Mouse (Mus musculus): ENCODE data around the gene Uhrf1bp1l.
"Not testable (repeated sequence)": the region's sequence is repeated elsewhere in the genome, so short reads cannot be mapped to it uniquely, and the experiment has no call there.

Gene Uhrf1bp1l

DNA sequence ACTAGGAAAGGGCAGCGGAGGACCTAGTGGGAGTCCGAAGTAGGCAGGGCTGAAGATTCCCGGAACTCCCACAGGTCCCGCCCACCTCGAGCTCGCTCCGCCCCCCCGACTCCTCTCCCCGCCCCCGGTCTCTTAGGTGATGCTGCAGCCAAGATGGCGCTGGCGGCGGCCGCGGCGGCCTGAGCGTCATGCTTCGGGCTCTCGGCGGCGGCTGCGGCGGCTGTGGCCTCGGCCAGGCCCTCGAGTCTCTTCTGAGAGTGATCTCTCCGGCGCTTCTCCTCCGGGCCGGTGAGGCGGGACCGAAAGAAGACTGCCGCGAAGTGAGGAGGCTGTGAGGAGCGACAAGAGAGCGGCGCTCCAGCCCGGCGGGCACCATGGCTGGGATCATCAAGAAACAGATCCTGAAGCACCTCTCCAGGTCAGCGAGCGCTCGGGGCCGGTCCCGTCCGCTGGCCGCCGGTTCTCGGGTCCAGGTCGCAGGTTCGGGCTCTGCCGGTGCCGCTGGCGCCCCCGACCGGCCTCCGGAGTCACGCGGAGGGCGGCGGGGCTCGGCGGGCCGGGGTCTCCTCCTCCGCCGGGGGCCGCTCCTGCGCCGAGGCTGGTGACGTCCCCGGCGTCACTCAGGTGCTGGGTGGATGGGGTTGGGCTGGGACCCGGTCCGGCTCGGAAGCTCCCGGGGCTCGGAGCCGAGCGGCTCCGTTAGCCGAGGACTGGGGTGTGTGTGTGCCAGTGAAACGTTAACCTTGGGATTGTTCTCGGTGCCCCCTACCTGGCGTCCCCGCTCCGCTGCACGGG, at the start of gene Uhrf1bp1l:
Gene Uhrf1bp1l, plus strand, starts transcription at position 121 of the 795 bp plus-strand sequence.
- peak; percentile 83 to 87 for DNase-seq (ENCODE audit: low spot score in 2 of 2)

DNA sequence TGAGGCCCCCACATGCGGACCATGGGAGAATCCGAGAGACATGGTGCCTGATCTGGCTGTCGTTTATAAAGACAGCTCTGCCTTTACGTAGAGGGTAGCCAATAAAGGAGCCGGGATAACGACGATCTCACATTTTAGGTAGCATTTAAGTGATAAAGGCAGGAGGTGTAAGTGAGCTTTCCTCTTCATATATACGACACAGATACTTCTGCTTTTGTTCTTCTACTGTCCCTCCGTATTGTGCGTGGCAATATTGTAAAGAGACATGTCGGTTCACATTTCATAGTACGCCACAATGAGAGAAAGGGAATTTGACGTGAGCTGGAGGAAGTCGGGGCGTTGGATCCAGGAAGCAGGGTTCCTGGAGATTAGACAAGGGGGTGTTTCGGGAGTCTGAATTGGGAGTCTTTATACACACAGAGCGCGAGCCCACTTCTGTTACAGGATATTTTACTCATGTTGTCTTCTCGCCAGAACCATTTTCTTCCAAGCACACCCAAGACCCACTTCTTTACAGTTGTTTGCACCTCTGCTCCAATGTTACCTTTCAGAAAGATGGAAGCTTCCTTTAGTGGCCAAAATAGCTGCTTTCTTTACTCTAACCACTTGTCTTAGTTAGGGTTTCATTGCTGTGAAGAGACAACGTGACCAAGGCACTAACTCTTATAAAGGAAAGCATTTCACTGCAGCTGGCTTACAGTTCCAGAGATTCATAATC, 49.4 kb upstream of the Uhrf1bp1l start:
- no peak for DNase-seq (ENCODE audit: low spot score in 2 of 2)

DNA sequence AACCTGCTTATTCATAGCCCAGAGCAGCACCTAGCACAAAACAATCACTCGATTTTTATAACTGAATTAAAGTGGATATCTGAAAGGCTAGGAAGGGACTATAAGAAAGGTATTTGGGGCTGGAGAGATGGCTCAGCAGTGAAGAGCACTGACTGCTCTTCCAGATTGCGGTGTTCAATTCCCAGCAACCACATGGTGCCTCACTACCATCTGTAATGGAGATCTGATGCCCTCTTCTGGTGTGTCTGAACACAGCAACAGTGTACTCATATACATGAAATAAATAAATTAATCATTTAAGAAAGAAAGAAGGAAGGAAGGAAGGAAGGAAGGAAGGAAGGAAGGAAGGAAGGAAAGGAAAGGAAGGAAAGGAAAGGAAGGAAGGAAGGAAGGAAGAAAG, 48.5 kb upstream of the Uhrf1bp1l start:
- not testable (repeated sequence) for DNase-seq (ENCODE audit: low spot score in 2 of 2)

DNA sequence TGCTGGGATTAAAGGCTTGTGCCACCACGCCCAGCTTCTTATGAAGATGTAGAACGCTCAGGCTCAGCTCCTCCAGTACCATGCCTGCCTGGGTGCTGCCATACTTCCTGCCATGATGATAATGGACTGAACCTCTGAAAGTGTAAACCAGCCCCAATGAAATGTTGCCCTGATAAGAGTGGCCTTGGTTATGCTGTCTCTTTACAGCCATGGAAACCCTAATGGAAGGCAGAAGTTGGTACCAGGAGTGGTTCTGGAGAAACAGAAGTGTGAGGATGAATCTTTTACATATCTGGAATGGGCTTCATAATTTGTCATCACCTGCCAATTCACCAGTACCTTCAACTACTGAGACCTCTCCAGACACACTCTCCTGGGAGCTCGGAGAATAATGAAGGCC, 46.8 kb upstream of the Uhrf1bp1l start:
- no peak for DNase-seq (ENCODE audit: low spot score in 2 of 2)

DNA sequence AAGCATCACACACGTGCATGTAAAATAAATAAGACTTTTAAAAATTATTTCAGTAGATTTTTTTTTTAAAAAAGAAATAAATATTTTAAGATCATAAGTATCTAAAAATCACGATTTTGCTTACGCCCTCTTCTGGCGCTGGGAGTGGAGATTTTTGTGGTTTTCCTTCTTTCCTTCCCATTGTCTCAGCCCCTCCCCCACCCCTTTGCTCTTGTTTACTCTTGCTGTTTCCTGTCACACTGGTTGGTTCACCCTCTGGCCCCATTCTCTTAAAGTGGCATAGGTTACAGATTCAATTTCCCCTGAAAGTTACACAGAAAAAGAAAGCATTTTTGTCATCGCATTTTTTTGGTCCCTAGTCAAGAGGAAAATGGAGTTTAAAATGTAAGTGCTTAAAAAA, 41.7 kb upstream of the Uhrf1bp1l start:
- DNase-seq (ENCODE audit: low spot score in 2 of 2) = no peak

DNA sequence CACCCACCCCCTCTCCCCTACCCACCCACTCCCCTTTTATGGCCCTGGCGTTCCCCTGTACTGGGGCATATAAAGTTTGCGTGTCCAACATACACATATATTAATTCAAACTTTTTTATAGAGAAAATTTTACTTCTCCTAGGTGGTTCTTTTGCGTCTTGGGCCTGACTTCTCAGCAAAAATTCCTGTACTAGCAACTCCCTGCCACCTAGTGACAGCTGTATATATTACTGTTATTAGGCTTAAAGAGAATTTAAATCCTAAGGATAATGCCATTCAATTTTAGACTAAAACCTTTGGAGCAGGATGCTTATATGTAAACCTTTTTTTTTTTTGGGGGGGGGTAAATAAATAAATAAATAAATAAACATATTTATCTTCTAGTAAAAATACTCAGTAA, 37.4 kb upstream of the Uhrf1bp1l start:
- no peak for DNase-seq (ENCODE audit: low spot score in 2 of 2)

DNA sequence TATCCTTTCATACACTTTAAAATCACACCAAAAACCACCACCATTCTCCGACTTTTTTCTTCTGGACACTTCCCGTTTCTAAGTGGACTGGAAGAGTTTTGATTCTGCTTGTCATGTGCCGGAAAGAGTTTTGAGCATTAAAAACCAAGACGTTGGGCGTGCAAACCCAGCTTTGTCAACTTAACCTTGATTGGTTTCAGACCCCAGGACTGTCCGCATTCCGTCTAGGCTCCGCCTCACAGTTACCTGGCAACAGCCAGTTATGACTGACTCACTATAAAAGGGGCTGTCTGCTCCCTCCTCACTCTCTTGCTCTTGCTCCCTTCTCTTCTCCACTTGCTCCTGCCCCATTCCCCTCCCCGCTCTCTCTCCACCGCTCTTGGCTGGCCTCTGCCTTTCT, 36.1 kb upstream of the Uhrf1bp1l start:
- DNase-seq (ENCODE audit: low spot score in 2 of 2) = no peak

DNA sequence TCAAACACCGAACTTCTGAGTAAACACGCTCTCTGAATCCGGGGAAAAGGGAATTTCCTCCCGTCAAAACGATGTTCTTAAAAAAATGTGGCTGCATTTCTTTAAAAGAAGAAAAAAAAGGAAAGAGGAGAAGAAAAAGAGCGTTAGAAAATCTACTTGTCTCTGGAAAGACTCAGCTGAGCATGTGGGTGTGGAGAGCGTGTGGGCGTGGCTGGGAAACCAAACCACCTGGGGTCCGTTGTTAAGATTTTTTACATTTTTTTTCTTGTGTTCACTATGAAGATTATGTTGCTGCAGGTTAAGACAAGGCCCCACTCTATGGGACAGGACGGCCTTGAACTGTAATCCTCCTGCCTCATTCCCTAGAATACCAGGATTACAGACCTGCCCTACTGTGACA, 29.9 kb upstream of the Uhrf1bp1l start:
- peak; percentile 8 to 40 for DNase-seq (ENCODE audit: low spot score in 2 of 2)

DNA sequence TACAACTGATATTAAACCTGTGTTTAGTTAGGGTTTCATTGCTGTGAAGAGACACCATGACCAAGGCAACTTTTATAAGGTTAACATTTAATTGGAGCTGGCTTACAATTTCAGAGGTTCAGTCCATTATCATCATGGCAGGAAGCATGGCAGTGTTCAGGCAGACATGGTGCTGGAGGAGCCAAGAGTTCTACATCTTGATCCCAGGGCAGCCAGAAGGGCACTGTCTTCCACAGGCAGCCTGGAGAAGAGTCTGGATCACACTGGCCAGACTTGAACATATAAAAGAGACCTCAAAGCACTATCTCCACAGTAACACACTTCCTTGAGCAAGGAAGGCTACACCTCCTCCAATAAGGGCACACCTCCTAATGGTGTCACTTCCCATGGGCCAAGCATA, 24.5 kb upstream of the Uhrf1bp1l start:
- DNase-seq (ENCODE audit: low spot score in 2 of 2) = no peak

DNA sequence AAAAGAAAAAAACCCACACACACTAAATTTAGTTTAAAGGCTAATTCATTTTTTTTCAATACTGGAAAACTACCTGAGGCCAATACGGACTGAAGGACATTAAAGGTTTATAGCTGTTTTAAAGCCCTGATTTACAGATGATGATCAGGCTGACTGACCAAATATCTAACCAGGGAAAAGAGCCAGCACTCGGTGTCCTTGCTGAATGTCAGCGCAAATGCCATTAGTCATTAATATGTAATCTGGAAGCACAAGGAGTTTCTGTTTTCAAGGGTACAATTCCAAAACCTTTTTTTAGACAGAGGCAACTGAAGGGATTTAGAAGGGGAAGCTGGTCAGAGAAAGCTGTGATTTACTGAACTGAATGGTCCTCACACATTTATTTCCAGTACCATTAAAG, 24.0 kb upstream of the Uhrf1bp1l start:
- DNase-seq (ENCODE audit: low spot score in 2 of 2) = no peak

DNA sequence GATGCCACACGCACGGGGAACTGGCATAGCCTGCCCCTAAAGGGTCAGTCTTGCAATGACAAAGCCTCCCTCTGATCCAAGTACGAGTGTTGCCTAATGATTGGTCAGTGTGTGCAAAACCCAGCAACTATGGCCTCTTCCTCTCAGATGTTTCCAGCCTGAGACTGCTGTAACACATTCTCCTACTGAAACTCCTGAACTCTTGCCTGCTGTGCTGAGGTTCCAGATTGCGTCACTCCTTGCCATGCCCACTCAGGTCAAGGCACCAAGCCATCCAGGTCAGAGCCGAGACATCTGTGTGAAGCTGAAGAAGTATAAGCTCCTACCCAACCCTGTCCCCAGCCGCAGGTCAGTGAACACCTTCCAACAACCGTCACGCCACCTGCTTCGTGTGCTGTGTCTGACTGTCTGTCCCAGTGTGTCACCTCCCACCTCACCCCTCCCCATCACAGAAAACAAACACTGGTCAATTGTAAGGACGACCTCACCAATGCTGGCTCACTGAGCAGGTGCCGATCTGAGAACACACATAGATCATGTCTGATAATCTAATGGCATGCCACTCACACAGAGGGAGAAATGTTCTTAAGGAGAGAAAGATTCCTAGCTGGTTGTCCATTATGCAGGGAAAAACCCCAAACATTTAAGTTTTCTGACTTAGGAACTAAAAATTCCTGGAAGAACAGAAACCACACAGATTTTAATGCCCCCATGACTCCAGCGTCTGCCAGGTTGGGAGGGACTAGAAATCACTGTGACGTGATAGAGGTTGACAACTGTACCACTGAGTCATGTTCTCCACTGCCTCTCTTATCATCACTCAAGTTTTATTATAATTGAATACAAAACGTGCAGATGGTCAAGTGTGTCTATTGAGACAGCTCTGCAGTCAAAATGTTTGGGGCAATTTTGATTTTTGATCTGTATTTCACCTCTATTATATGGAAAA, 22.3 kb upstream of the Uhrf1bp1l start:
- DNase-seq (ENCODE audit: low spot score in 2 of 2) = no peak

DNA sequence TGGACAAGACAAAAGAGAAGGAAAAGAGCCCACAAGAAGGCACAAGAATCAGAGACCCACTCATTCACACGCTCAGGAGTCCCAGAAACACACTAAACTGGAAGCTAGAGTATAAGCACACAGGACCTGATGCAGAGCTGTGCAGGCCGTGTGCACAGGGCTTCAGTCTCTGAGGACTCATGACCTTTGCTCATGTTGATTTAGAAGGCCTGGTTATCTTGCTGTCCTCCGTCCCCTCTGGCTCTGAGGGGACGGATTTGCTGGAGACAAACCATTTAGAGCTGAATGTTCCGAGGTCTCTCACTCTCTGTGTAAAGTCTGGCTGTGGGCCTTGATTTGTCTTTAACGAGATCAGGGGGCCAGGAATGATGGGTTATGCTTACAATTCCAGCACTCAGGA, 14.4 kb upstream of the Uhrf1bp1l start:
- DNase-seq (ENCODE audit: low spot score in 2 of 2) = no peak

DNA sequence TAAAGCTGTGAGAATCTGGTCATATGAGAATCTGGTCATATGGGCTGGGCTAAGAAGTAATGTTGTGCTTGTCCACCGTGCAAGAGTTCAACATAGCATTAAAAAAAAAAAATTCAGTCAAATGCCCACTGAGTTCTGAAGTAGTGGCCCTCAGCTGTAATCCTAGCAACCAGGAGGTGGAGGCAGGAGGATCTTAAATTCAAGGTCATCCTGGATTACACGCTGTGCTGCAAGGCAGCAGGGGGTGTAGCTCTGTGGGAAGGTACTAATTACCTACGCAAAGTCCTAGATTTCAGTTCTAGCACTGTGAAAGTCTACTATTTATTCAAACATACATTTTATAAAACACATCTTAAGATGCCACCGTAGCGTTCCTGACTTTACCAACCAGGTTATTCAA, 13.4 kb upstream of the Uhrf1bp1l start:
- DNase-seq (ENCODE audit: low spot score in 2 of 2) = no peak

DNA sequence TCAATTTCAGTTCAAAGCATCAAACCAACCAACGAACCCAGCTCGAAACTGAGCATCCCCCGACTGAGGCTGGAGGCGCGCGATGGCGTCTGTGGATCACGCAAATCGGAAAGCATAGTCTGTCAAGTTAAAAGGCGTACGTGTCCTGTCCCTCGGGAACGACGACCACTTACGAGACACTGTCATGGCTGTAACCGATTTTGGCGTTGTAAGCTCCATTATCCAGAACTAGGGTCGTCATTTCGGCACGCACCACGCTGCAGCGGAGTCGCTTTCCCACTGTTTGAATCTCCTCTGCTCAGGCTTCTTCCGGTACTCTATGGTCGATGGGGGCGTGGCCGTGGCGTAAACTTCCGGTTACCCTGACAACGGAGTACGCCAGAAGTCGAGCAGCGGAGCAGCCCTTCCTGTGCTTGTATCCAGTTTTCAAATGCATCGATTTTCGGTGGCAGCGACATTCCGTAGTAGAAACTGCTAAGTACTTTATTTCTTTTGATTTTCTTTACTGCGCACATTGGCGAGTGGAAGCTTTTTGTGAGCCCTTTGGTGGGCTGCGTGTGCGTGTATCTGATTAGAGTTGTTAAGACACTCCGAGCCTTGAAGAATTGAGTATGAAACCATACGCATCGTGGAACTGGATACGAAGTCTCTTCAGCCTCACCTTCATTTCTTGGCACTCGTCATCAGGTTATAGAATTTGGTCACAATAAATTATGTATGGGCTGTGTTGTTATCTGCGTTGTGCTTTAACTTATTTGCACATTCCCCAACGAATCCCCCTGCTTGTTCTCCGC, 12.6 kb upstream of the Uhrf1bp1l start, which contains the start of gene Actr6:
Gene Actr6, minus strand, starts transcription at position 295 of the 794 bp plus-strand sequence.
- DNase-seq (ENCODE audit: low spot score in 2 of 2) = peak; percentile 91 to 95

DNA sequence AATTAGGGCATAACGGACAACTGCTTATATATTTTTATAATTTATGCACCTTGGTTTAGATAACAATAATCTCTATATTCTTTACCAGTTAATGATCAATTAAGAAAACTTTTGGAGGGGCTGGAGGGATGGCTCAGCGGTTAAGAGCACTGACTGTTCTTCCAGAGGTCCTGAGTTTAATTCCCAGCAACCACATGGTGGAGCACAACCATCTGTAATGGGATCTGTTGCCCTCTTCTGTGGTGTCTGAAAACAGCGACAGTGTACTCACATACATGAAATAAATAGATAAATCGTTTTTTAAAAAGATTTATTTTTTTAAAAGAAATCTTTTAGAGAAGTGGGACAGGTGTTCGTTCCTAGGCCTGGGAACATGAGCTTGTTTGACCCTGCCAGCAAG, 7.7 kb upstream of the Uhrf1bp1l start:
- DNase-seq (ENCODE audit: low spot score in 2 of 2) = no peak

DNA sequence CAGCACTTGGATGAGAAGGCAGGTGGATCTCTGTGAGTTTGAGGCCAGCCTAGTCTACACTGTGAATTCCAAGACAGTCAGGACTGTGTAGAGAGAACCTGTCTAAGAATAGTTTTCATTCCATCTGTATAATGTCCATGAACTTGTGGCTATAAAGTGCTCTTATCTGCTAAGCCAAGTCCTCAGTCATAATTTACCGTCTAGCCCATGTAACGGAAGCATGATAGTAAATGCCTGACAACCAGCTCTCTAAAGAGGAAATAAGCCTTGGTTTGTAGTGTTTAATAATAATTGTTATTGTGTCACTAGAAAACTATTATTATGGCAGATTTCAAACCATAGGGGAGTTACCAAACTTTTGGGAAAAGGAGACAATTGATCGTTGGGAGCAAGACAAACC, 6.9 kb upstream of the Uhrf1bp1l start:
- DNase-seq (ENCODE audit: low spot score in 2 of 2) = no peak

DNA sequence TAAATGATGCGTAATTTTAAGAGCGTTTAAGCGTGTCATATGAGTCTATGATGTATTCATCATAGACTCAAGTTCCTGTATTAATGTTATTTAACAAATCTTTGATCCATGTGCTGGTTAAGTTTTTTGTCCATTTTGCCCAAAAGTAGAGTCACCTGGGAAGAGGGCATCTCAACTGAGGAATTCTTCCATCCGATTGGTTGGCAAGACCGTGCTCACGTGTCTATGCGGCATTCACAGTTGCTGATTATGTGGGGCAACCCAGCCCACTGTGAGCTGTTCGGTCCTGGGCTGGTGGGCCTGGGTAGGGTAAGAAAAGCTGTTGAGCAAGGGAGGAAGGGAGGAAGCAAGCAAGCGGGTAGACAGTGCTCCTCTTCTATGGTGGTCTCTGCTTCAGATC, 6.4 kb upstream of the Uhrf1bp1l start:
- no peak for DNase-seq (ENCODE audit: low spot score in 2 of 2)

DNA sequence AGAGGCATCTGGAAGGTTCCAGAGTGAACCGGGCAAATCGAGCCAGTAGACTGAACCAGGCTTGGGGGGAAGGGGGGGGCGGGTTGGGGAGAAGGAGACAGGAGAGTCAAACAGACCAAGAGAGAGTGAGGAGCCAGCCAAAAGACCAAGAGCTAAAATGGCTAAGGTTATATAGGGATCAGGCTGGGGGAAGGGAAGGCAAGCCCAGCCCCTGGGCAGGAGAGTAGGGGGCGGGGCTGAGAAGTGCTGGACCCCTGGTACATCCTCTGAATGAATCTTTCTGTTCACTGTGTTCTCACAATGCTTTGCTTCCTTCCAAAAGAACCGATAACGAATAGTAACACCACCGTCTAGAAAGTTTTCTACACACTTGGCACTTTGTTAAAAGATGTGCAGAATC, 5.1 kb upstream of the Uhrf1bp1l start:
- DNase-seq (ENCODE audit: low spot score in 2 of 2) = no peak

DNA sequence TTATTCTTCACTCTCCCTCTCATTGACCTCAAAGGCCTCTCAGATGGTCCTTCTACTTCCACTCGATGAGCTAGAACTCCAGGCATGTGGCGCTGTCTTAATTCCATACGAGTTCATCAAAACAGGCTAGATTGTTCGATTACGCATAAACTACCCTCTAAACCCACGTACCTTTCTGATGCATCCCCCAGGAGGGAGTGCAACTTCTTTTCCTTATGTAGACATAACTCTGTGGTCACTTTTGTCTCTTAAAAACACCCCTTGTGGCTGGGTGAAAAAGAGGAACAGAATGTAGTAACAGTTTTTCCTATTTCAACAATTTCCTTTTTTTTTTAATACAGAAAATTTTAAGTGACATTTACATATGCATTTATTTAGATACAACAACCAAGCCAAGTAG, 3.8 kb upstream of the Uhrf1bp1l start:
- no peak for DNase-seq (ENCODE audit: low spot score in 2 of 2)

DNA sequence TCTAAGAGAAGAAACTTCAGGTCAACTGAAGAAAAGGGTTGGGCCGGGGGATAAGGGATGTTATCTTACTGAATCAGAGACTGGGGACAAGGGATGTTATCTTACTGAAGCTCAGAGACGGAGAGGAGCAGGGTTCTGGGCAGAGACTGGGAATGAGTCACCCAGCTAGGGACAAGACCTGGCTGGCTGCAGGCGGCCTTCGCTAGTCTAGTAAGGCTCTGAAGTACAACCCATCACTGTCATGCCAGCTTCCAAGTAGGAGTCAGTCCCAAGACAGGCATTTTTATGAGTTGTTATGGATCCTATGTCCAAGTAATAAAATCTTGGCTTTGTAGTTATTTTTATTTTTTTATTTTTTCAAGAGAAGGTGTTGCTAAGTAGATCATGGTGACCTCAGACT, 1.5 kb upstream of the Uhrf1bp1l start:
- DNase-seq (ENCODE audit: low spot score in 2 of 2) = no peak

DNA sequence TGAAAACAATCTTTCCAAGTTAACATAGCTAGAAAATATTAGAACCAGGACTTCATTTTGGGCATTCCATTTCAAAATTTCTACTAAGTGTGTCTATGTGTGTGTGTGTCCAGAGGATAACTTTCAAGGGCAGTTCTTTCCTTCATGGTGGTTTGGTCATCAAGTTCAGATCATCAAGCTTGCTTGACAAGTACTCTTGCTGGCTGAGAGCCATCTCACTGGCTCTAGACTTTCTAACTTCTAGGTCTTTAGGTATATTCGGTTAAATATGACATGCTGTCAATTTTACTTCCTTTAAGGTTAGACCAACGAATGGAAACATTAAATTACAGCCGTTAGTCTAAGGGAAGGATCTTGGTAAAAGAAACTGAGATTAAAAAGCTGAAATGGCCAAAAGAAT, 450 bp upstream of the Uhrf1bp1l start:
- no peak for DNase-seq (ENCODE audit: low spot score in 2 of 2)

Measured in frontal cortex, postnatal 36 days (tissue).